Mouse (Mus musculus): ENCODE measurements around the gene Thsd4.
A peak's percentile ranks its signal among the peaks of the same experiment; 100 is the strongest.
"Not testable (repeated sequence)": the region's sequence is repeated elsewhere in the genome, so short reads cannot be mapped to it uniquely, and the experiment has no call there.

Thsd4 gene

DNA sequence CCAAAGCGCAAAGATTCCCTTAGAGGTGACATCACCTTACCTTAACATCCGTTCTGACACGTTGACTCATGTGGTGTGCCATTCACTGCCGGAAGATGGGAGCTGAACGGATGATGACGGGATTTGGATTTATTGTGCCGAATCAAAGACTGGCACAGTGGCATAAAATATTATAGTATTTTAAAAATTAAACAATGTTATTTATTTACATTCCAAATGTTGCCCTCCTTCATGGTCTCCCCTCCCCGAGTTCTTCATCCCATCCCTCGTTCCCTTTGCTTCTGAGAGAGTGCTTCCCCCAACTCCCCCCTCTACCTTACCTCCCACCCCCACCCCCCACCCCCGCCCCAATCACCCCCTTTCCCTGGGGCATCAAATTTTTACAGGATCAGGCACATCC, 561.3 kb downstream of the Thsd4 start, which contains the start of gene Nr2e3:
Gene Nr2e3 (minus strand): TSS at position 101 of the 400 bp plus-strand sequence.
- no peak for DNase-seq

DNA sequence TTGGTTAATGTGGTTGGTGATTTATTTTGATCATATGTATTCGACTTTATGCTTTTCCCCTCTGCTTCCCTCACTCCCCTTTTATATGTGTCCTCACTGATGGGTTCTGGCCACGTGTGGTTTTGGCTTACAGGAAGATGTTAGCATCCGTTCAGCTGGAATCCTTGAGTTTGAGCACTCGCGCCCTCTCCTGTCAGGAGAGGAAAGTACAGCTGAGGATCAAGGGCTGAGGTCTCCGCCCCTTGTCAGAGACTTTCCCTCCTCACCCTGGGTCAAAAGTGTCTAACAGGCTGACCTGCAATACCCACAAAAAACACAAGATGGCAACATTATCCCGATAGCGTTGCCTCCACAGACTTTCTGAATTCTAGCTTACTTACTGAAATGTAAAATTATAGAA, 562.6 kb downstream of the Thsd4 start:
- peak; percentile 78 for DNase-seq

DNA sequence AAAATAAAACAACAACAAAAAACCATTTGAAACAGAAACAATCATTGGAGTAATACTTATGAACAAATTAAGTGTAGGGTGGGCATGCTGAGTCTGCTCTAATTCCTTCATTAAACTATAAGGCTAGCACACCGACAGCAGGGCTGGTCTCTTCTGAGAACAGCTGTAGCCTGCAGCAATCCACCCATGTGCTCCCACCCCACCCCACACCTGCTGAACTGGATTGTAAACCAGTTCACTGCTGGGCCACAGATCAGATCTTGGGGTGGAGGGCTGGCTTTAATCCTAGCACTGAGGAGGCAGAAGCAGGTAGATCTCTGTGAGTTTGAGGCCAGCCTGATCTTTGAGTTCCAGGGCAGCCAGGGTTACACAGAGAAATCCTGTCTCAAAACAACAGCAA, 563.7 kb downstream of the Thsd4 start:
- DNase-seq = not testable (repeated sequence)

DNA sequence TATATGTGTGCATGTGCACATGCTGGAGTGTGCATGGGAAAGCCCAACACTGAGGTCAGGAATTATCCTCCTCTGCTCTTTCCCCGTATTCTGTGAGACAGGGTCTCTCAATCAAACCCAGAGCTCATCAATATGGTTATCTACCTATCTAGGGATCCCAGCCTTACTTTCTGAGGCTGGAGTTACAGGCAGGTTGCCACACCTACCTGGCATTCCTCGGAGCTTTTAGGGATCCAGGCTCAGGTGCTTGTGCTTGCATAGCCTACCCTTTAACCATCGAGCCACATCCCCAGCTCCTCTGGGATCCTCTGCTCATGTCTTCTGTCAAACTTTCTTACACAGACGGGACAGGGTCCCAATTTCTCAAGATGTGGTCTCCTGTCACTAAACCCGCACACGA, 565.4 kb downstream of the Thsd4 start:
- DNase-seq = no peak

DNA sequence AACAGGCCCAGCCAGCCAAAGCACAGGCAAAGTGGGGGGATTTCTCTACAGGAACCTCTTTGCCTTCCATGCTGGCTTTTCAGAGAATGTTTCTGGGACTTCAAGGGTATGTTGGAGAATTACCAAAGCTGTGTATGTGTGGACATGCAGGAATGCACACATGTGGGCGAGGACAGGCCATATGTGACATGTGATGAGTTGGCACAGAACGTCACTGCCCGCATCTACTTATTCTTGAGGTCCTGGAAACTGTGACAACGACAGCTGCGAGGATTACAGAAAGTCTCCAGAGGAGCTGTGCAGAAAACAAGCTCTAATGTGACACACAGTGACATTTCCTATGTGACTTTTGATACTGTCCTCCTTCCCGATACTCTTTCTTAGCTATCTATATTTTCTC, 566.2 kb downstream of the Thsd4 start:
- no peak for DNase-seq

DNA sequence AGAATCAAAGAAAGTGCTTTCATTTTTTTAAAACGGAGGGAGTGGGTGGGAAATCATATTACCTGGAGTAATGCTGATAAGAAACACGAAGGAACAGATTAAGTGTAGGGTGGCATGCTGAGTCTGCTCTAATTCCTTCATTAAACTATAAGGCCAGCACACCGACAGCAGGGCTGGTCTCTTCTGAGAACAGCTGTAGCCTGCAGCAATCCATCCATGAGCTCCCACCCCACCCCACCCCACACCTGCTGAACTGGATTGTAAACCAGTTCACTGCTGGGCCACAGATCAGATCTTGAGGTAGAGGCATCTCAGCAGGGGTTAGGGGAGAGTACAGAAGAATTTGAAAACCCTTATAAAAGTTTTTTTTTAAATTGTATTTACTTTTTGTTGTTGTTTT, 566.6 kb downstream of the Thsd4 start:
- DNase-seq = no peak

DNA sequence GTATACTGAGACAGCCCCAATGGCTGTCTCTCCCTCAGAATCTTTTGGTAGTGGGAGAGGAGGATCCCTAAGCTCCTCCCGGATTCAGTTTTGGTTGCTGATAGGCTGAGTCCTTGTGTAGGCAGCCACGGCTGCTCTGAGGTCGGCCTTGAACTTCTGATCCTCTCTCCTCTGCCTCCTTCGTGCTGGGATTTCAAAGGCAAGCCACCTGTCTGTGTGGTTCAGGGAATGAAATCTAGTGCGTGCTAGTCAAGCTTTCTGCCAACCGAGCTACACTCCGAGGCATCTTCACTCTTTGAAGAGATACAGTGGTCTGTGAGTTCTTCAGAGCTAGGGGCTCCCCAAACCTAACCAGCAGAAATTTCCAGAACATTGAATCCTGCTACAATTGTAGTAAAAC, 568.3 kb downstream of the Thsd4 start:
- no peak for DNase-seq

DNA sequence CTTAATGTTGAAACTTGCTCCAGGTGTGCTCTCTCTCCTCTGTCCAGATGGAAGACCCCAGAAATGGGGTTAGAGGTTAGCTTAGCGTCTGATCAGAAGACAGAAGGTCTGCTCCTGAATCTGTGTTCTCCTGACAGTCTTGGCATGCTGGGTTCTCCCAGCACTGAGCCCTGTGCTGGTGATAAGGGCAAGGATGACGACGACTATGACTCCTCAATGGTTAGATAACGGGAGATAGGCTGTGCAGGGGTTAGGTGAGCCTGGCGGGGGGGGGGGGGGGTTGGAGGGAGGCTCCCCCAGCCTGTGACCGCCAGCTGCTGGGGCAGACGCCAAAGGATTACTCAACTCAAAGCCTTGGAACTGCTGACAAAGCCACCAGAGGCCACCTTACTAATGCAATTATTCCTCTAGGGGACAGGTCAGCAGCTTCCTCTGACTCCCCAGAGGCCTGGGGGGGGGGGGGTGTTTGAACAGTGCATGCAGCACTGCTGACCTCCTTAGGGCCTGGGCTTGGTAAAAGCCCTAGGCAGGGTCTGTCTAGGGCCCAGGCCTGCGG, 569.3 kb downstream of the Thsd4 start:
- DNase-seq = no peak

DNA sequence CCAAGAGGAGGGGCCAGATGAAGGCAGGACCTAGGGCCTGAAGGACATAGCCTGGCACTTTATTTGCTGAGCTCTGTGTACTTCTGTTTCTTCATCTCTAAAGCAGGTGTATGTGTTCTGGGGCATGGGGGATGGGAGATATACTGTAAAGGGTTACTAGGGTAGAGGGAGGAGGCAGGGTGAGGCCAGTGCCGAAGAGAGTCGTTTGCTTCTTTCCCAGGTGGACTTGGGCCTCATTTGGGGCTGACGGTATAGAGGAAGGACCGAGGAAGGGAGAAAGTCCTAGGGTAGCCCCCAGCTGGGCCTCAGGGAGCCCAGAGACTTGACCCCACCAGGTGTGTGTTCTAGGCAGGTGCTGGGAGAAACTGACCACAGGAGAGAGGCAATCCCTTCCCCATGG, 569.9 kb downstream of the Thsd4 start:
- no peak for DNase-seq

DNA sequence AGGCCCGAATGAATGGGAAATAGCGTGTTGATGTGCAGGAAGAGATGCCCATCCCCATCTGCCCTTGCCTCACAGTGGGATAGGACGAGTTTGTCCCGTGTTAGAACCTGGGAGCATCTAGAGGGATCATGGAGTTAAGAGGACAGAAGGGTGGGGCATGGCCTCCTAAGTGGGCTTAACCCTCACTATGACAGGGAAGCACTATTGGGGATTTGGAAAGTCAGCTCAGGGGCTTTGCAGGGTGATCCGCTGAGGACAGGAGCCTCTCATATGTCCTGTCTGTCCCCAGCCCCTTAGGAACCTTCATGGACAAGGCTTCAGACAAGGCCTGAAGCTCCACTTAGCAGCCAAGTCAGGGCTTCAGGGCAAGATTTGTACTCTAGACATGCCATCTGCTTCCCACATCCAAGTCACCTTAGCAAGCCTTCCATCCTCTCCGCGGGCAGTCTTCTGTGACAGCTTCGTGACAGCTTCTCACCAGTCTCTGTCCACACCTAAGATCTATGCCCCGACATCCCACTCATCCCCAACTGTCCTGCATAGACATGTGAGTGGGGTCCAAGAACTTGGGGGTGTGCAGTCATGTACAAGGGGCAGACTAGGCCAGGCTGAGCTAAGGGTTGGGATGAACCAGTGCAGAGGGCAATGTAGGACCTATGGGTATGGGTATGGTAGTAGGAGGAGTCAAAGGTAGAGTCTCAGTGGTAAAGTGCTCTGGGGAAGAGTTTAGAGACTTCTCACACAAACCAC, 570.7 kb downstream of the Thsd4 start:
- DNase-seq = no peak

DNA sequence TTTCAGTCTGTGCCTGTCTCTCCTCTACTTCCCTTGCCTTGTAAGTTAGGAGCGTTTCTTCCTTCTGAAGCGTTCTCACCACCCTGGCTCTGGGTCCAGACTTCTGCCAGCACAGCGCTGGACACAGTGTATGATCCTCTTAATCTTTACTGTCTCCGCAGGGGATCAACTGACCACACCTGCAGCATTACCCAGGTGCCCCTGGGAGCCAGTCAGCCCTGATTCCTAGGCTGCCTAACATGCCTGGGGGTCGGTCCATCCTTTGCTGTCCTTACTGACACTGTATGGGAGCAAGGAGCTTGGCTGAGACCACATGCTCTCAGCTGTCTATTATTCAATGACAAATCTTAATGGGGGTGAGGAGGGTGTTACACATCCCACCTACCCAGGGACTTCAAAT, 571.9 kb downstream of the Thsd4 start:
- DNase-seq = no peak

DNA sequence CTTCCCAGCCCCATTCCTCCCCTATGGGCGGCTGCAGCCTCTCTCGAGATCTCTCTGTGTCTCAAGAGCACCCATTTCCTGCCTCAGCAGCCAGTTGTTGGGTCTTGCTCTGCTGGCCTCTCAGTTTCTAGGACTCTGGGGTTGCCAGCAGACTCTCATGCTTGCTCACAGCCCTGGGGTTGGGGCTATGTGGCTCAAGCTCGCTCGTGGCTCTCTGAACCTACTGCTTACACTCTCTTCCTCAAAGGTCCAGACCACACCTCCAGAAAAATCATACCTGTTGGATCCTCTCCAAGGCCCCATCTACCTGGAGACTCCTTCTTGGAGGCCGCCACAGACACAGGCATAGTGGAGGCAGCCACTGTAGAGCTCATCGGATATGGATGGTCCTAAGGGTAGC, 572.3 kb downstream of the Thsd4 start:
- DNase-seq = no peak

DNA sequence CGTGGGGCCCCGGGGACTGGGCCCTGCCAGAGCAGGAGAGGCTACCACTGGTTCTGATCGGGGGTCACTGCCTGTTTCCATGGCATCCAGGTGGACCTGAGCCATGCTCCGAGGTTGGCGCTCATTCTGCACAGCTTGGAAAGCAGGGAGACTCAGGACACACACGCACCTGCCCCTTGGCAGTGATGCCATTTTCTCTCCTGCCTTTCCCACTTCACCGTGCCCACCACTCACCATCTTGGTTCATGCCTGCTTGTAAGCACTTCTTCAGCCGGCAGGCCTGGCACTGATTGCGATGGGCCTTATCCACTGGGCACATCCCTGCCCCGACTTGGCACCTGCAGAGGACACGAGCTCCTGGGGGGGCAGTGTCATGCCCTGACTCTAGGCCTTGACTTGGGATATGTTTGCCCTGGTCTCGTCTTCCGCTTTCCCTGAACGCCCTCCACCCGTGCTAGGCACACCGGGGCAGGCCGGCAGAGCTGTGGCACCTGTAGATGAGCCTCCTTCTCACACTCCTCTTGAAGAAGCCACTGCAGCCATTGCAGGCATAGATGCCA, 573.1 kb downstream of the Thsd4 start:
- DNase-seq = no peak

DNA sequence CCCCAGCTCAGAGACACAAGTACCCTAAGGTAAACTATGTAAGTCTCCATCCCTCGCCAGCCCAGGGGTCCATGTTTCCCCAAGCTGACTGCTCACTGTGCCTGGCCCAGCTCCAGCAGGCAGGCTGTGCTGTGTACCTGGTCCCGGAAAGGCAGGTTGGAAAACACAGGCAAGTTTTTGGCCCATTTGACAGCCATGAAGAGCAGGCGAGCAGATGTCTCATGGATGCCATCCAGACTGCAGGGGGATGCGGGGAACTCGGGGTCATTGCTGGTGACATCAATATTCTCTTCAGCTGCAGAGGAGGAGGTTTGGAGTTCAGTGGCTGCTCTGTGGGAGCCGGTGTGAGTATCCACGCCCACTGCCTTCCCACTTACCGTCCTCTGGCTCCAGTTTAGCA, 573.6 kb downstream of the Thsd4 start:
- DNase-seq = no peak

DNA sequence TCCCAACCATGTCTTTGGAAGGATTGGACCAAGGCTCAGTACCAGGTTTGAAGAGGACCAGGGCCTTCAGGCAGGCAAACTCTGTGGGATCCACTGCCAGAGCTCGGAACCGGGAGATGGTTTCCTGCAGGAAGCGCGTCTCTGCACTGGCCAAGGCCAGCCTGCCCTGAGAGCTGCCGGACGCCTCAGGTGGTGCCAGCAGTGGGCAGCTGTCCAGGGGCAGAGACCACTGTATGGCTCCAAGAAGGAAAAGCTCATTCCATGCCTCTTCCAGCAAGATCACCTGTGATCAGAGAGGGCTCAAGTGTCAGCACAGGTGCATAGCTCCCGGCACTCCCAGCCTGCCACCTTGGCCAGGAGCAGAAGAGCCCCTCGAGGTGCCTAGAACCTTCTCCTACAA, 574.6 kb downstream of the Thsd4 start:
- DNase-seq = no peak

DNA sequence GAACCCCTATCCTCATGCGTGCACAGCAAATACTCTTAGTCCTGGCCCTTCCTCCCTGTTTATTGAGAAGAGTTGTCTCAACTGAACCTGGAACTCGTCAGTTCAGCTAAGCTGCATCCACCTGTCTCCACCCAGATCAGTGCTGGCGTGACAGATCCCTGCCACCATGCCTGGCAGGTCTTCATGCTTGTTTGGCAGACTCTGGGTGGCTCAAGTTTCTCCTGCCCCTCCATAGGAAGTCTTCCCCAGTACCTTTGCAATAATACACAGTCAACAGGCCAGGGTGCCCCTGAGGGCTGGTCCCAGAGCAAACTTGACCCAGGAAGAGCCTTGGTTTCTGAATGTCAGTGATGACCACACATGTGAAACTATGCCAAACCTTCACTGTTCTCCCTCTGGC, 576.6 kb downstream of the Thsd4 start:
- no peak for DNase-seq

DNA sequence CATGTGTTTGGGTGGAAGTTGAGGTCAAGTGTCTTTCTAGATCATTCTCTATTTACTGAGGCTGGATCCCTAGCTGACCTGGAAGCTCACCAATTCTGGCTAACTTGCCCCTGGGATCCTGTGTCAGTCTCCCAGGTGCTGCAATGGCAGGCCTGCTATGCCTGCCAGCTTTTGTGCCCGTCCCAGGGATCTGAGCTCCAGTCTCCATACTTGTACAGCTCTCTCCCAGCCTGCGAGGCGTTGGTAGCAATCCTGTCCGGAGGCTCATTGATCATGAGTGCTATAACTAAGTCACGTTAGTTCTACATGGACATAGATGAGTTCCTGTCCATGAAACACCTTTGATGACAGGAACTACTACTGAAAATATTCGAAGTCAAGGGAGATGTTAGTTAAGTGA, 578.0 kb downstream of the Thsd4 start:
- DNase-seq = no peak

DNA sequence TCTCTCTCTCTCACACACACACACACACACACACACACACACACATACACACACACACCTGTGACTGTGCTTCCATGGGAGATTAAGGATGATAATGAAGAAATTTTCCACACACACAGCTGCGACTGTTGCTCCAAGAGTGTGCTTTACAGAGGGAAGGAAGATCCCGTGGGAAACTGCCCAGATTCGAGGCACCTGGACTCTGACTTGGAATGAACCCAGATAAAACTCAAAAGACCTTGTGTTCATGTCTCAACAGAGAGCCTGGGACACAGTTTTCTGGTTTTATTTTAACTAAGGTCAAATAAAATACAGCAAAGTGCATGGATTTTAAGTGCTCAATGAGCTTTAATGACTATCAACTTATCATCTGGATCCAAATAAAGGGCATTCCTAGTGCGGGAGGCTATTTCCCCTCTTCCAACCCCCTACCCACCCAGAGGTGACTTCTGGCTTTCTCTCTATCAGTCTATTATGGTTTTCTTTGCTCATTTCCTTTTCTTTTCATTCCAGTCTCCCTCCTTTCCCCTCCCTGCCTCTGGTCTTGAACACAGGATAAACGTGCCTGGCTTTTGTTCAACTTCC, 579.3 kb downstream of the Thsd4 start:
- DNase-seq = no peak

DNA sequence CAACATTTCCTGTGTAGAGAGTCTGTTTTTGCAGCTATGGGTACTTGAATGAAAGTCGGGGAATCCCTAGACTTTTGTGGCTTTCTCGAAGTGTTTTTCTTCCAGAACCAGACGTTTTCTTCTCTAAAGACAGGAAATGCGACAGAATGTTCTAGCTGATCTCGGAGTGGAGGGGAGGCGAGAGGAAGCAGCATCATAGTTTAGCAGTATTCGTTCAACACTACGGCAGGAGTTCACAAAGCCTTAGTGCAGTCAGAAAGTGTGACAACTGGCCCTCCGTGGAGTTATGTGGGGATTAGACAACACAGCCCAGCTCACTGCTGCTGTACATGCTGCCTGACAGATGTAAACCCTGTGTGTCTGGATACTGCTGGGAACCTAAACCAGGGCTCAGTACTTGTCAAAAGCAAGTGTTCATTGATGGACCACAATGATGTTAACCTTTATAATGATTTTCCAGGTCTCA, 579.9 kb downstream of the Thsd4 start:
- DNase-seq = no peak

DNA sequence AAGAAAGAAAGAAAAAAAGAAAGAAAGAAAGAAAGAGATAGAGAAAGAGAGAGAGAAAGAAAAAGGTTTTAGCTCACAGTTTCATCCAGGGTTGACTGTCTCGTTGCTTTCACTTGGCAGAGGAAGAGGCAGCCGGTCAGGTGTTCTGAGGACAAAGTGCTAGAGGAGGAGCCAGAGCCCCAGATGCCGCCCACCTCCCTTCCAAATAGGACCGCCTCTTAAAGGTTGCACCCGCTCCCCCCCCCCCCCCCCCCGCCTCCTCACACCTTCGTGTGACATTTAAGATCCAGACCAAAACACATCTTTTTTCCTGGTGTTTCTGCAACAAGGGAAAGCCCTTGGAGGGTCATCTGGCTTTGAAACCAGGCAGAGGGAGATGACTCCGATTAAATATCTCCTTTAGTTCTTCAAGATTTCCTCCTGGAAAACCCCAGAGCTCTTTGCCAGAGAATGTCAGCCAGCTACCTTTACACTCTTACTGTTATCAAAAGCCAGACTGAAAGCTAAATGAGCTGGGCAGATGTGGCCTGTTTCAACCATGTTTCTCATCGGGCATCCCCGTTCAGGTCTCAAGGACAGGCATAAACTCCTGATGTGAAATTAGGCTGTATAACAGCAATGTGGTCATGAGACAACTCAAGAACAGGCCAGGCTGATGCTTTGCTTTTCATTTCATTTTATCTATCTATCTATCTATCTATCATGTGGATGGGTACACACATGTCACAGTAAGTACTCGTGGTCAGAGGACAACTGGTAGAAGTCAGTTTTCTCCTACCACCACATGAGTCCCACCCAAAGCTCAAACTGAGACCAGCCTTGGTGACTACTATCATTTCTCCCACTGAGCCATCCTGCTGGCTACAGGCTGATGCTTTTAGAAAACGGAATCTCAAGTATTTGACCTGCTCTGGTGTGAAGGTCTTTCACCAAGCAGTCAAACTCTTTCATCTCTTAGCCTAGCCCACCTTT, 580.6 kb downstream of the Thsd4 start:
- no peak for DNase-seq

DNA sequence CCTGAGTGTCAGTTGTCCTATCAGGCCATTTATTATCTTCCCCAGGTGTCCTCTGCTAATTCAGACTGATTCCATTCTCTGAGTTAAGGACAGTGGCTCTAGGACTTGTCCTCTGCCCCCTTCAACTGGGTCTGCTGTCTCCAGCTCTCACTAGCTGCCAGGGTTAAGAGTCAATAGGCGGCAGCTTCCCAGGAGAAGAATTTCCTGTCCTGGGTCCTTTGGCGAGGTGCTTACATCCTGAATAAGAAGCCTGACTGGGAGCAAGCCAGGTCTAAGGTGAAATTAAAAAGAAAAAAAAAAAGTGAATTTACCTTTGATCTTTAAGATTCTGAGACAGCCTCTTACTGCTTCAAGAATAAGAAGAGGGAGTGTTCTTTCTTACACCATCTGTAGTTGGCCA, 582.2 kb downstream of the Thsd4 start:
- DNase-seq = no peak

DNA sequence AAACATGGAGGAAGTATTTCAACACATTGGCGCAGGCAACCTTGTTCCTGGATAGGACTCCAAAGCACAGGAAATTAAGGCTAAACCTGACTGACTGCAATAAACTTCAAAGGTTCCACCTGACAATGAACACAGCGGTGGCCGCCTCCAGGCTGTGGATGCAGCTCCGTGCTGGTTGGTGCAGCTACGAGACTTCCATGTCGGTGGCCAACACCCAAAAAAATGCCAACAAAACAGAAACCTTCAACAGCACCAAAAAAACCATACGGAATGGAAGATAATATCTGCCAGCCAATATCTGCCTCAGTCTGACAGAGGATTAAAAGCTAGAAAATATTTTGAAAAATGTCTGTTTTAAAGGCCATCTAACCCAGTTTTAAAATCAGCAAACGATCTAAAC, 583.3 kb downstream of the Thsd4 start:
- DNase-seq = no peak

DNA sequence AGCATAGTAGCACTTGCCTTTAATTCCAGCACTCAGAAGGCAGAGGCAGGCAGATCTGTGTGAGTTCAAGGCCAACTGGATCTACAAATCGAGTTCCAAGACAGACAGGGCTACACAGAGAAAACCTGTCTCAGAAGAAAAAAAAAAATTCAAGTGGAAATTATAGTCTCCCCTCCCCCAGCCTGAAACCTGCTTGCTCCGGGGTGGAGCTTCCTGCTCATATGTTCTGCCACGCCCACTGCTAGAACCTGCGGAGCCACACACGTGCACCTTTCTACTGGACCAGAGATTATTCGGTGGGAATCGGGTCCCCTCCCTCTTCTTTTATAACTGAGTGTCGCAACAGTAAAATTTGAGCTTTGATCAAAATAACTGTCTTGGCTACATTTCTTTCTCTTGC, 586.0 kb downstream of the Thsd4 start:
- DNase-seq = not testable (repeated sequence)

Measured in kidney, adult 18-20 months (tissue).